Mouse (Mus musculus): Measurements from ENCODE around the gene Slc39a5. TPM values are rescaled to one million over a fixed set of nuclear protein-coding genes. Genes with fewer than 3 reads are reported as not detected.

Gene Slc39a5
- 165 and 301 TPM in 2 replicates for polyA plus RNA-seq (2012; rRNA removed)

- Histone ChIP-seq H3K36me3 (ENCODE audit: control insufficient read depth, insufficient read depth, low read length) (peaks cover 10% of the 10 kb centered on the region), H3K4me1 (ENCODE audit: control insufficient read depth, insufficient read depth, insufficient read length, low read length) (peaks cover 11% of the 10 kb centered on the region), H3K4me3 (ENCODE audit: low read depth, low read length) (peak within 1 kb of the TSS; percentile 60), H3K27me3 (ENCODE audit: control insufficient read depth, insufficient read depth, low read length) (no peaks in the 10 kb centered on the region), H3K27ac (ENCODE audit: insufficient read depth, low read depth, low read length) (peak within 1 kb of the TSS; percentile 80)
- 8% methylated on average over 2 of the region's 2 CpGs for WGBS
- TF ChIP-seq CTCF (IDR thresholded peaks at IDR 0.05; ENCODE audit: extremely low read depth, insufficient read length, insufficient replicate concordance, low read depth, low read length) (no peak), POLR2A (IDR thresholded peaks at IDR 0.05; ENCODE audit: low read depth, low read length) (peak; percentile 20; the same call in 1 of the 2 replicates)
Observed at GRCm38 (mm10) chr10:128401056-128401455, at the start of gene Slc39a5. Gene Slc39a5, minus strand, starts transcription at chr10:128401229.

GRCm38 (mm10) chr10:128445407-128445806 is 44.4 kb upstream of the Slc39a5 start:
- WGBS, result 76% methylated on average over 4 of the region's 4 CpGs
- TF ChIP-seq CTCF (IDR thresholded peaks at IDR 0.05; ENCODE audit: extremely low read depth, insufficient read length, insufficient replicate concordance, low read depth, low read length), result no peak
- no peak for TF ChIP-seq POLR2A (IDR thresholded peaks at IDR 0.05; ENCODE audit: low read depth, low read length)
- no peak overlapping the region for H3K4me3 ChIP-seq (ENCODE audit: low read depth, low read length)
- H3K27me3 ChIP-seq (ENCODE audit: control insufficient read depth, insufficient read depth, low read length), result no peaks in the 10 kb centered on the region
- H3K27ac ChIP-seq (ENCODE audit: insufficient read depth, low read depth, low read length), result no peak overlapping the region
- peaks cover 1% of the 10 kb centered on the region; the same call in 1 of the 2 replicates for H3K36me3 ChIP-seq (ENCODE audit: control insufficient read depth, insufficient read depth, low read length)
- no peaks in the 10 kb centered on the region for H3K4me1 ChIP-seq (ENCODE audit: control insufficient read depth, insufficient read depth, insufficient read length, low read length)

- no peak overlapping the region for H3K27ac ChIP-seq (ENCODE audit: insufficient read depth, low read depth, low read length)
- H3K4me1 ChIP-seq (ENCODE audit: control insufficient read depth, insufficient read depth, insufficient read length, low read length), result no peaks in the 10 kb centered on the region
- H3K36me3 ChIP-seq (ENCODE audit: control insufficient read depth, insufficient read depth, low read length), result peaks cover 3% of the 10 kb centered on the region
- H3K27me3 ChIP-seq (ENCODE audit: control insufficient read depth, insufficient read depth, low read length), result no peaks in the 10 kb centered on the region
- TF ChIP-seq CTCF (IDR thresholded peaks at IDR 0.05; ENCODE audit: extremely low read depth, insufficient read length, insufficient replicate concordance, low read depth, low read length) (no peak), POLR2A (IDR thresholded peaks at IDR 0.05; ENCODE audit: low read depth, low read length) (no peak)
- WGBS, result 55% methylated on average over 6 of the region's 6 CpGs
- no peak overlapping the region for H3K4me3 ChIP-seq (ENCODE audit: low read depth, low read length)
Observed at GRCm38 (mm10) chr10:128444354-128444753, 43.3 kb upstream of the Slc39a5 start.

- Histone ChIP-seq H3K27me3 (ENCODE audit: control insufficient read depth, insufficient read depth, low read length) (no peaks in the 10 kb centered on the region), H3K36me3 (ENCODE audit: control insufficient read depth, insufficient read depth, low read length) (peaks cover 18% of the 10 kb centered on the region), H3K27ac (ENCODE audit: insufficient read depth, low read depth, low read length) (no peak overlapping the region), H3K4me3 (ENCODE audit: low read depth, low read length) (no peak overlapping the region), H3K4me1 (ENCODE audit: control insufficient read depth, insufficient read depth, insufficient read length, low read length) (no peaks in the 10 kb centered on the region; the same call in 1 of the 2 replicates)
- 86% methylated on average over 1 of the region's 1 CpGs for WGBS
- TF ChIP-seq POLR2A (IDR thresholded peaks at IDR 0.05; ENCODE audit: low read depth, low read length) (no peak), CTCF (IDR thresholded peaks at IDR 0.05; ENCODE audit: extremely low read depth, insufficient read length, insufficient replicate concordance, low read depth, low read length) (no peak)
Observed at GRCm38 (mm10) chr10:128442718-128443117, 41.7 kb upstream of the Slc39a5 start.

- Histone ChIP-seq H3K27ac (ENCODE audit: insufficient read depth, low read depth, low read length) (no peak overlapping the region), H3K4me3 (ENCODE audit: low read depth, low read length) (no peak overlapping the region), H3K36me3 (ENCODE audit: control insufficient read depth, insufficient read depth, low read length) (peaks cover 25% of the 10 kb centered on the region), H3K27me3 (ENCODE audit: control insufficient read depth, insufficient read depth, low read length) (no peaks in the 10 kb centered on the region), H3K4me1 (ENCODE audit: control insufficient read depth, insufficient read depth, insufficient read length, low read length) (no peaks in the 10 kb centered on the region; the same call in 1 of the 2 replicates)
- 92% methylated on average over 10 of the region's 10 CpGs for WGBS
- TF ChIP-seq POLR2A (IDR thresholded peaks at IDR 0.05; ENCODE audit: low read depth, low read length), result no peak
- no peak for TF ChIP-seq CTCF (IDR thresholded peaks at IDR 0.05; ENCODE audit: extremely low read depth, insufficient read length, insufficient replicate concordance, low read depth, low read length)
Observed at GRCm38 (mm10) chr10:128441324-128442119, 40.5 kb upstream of the Slc39a5 start.

GRCm38 (mm10) chr10:128440407-128440806 is 39.4 kb upstream of the Slc39a5 start:
- peaks cover 33% of the 10 kb centered on the region for H3K36me3 ChIP-seq (ENCODE audit: control insufficient read depth, insufficient read depth, low read length)
- no peak overlapping the region for H3K4me3 ChIP-seq (ENCODE audit: low read depth, low read length)
- H3K4me1 ChIP-seq (ENCODE audit: control insufficient read depth, insufficient read depth, insufficient read length, low read length), result no peaks in the 10 kb centered on the region; the same call in 1 of the 2 replicates
- no peak overlapping the region for H3K27ac ChIP-seq (ENCODE audit: insufficient read depth, low read depth, low read length)
- 47% methylated on average over 10 of the region's 10 CpGs for WGBS
- H3K27me3 ChIP-seq (ENCODE audit: control insufficient read depth, insufficient read depth, low read length), result no peaks in the 10 kb centered on the region
- TF ChIP-seq CTCF (IDR thresholded peaks at IDR 0.05; ENCODE audit: extremely low read depth, insufficient read length, insufficient replicate concordance, low read depth, low read length) (peak; percentile 56; the same call in 1 of the 2 replicates), POLR2A (IDR thresholded peaks at IDR 0.05; ENCODE audit: low read depth, low read length) (no peak)

- peaks cover 40% of the 10 kb centered on the region for H3K36me3 ChIP-seq (ENCODE audit: control insufficient read depth, insufficient read depth, low read length)
- no peak overlapping the region for H3K4me3 ChIP-seq (ENCODE audit: low read depth, low read length)
- H3K27ac ChIP-seq (ENCODE audit: insufficient read depth, low read depth, low read length), result peak overlapping the region; percentile 35; the same call in 1 of the 2 replicates
- WGBS, result 78% methylated on average over 10 of the region's 10 CpGs
- peaks cover 3% of the 10 kb centered on the region for H3K4me1 ChIP-seq (ENCODE audit: control insufficient read depth, insufficient read depth, insufficient read length, low read length)
- TF ChIP-seq CTCF (IDR thresholded peaks at IDR 0.05; ENCODE audit: extremely low read depth, insufficient read length, insufficient replicate concordance, low read depth, low read length) (no peak), POLR2A (IDR thresholded peaks at IDR 0.05; ENCODE audit: low read depth, low read length) (no peak)
- no peaks in the 10 kb centered on the region for H3K27me3 ChIP-seq (ENCODE audit: control insufficient read depth, insufficient read depth, low read length)
Observed at GRCm38 (mm10) chr10:128438675-128439279, 37.7 kb upstream of the Slc39a5 start.
